Mouse (Mus musculus) cortical plate, adult 2 months (tissue): ENCODE data around the gene Prr15. TPM values are rescaled to one million over a fixed set of nuclear protein-coding genes. Genes with fewer than 3 reads are reported as not detected.

Source experiments
- H3K27ac ChIP-seq: fragments of 200-500 bp; 2 replicates; pipeline ENCODE4 v1.5.1; 2012; ENCODE audit warnings: low read length, control low read depth, inconsistent platforms; ENCODE audit not compliant: insufficient read depth
- H3K4me1 ChIP-seq: fragments of 200-500 bp; 2 replicates; pipeline ENCODE4 v1.6.1; 2011; ENCODE audit warnings: low read length; ENCODE audit not compliant: control insufficient read depth, insufficient read depth
- H3K4me3 ChIP-seq: fragments of 200-500 bp; 2 replicates; pipeline ENCODE4 v1.5.1; 2011; ENCODE audit warnings: mild to moderate bottlenecking, low read length, control low read depth; ENCODE audit not compliant: insufficient read depth
- CTCF ChIP-seq: fragments of 200-500 bp; IDR thresholded peaks from 2 replicates; pipeline ENCODE4 v1.5.1; 2011; ENCODE audit warnings: mild to moderate bottlenecking, control low read depth, low read length; ENCODE audit not compliant: insufficient read depth; ENCODE audit errors: extremely low read depth
- POLR2A ChIP-seq: fragments of 200-500 bp; IDR thresholded peaks from 2 replicates; pipeline ENCODE4 v1.6.1; 2011; ENCODE audit warnings: mild to moderate bottlenecking, low read length, control low read depth; ENCODE audit not compliant: insufficient read depth; ENCODE audit errors: extremely low read depth
- polyA plus RNA-seq: library from polyadenylated mRNA; depleted of rRNA; stranded (reverse); fragments of >200 nt; gene quantifications from 2 replicates; pipeline ENCODE4 v1.2.3, GENCODE M21; 2012

Prr15 gene
- polyA plus RNA-seq, 1 experiment, result 1.1 TPM

DNA sequence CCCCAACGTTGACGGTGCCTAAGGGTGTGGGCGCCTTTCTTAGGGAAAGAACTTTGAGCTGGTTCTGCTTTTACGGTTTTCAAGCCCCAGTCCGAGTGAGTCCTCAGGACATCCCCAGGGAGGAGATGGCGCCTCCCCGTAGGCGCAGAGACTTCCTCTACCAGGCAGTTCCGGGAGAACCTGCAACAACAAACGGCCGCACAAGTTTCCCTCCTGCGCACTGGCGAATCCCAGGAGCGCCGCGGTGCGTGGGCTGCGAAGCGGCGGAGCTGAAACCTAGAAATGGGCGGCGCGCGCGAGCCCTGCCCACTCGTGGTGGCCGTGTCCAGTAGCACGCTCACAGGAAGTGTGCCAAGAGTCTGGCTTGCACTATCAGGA is 2.0 kb downstream of the Prr15 start:
- Histone ChIP-seq H3K4me1 (no peaks in the 10 kb centered on the region; the same call in 1 of the 2 replicates), H3K4me3 (peak overlapping the region; percentile 74), H3K27ac (no peak overlapping the region)
- TF ChIP-seq POLR2A (no peak), CTCF (no peak)

DNA sequence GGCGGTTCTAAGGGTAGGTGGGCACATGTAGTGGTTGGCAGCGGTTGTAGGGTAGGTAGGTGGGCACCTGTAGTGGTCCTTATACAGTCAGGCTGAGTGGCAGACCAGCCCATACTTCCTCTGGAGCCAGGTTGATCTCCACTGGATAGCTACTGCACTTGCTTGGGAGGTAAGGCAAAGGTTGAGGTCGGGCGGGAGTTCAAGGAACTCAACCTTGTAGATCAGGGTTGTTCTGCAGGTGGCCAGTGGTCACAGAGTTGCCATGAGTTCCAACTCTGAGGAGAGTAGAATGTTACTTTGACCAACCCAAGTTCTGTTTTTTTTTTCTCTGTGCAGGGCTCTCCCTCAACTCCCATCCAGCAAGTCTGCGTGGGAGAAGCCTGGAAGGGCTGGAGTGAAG is 3.1 kb downstream of the Prr15 start:
- H3K4me3 ChIP-seq, result no peak overlapping the region
- H3K27ac ChIP-seq, result no peak overlapping the region
- H3K4me1 ChIP-seq, result no peaks in the 10 kb centered on the region; the same call in 1 of the 2 replicates
- no peak for TF ChIP-seq CTCF
- no peak for TF ChIP-seq POLR2A

DNA sequence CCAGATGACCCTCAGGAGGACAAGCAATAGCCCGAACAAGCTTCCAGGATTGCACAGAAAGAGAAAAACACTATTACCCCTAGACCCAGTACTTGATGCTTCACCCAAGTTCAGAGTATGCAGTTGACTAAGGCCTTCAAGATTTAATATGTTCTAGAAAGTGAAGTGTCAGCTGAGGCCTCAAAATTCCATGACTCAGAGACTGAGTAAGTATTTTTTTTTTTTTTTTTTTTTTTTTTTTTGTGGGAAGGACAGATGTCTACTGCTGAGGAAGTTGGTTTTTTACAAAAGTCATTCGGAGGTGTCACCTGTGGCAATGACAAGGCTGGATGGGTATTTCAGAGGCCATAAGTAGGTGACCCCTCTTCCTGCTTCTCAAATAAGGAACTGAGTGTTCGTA is 4.0 kb downstream of the Prr15 start:
- TF ChIP-seq CTCF (no peak), POLR2A (no peak)
- Histone ChIP-seq H3K27ac (no peak overlapping the region), H3K4me1 (no peaks in the 10 kb centered on the region; the same call in 1 of the 2 replicates), H3K4me3 (no peak overlapping the region)

DNA sequence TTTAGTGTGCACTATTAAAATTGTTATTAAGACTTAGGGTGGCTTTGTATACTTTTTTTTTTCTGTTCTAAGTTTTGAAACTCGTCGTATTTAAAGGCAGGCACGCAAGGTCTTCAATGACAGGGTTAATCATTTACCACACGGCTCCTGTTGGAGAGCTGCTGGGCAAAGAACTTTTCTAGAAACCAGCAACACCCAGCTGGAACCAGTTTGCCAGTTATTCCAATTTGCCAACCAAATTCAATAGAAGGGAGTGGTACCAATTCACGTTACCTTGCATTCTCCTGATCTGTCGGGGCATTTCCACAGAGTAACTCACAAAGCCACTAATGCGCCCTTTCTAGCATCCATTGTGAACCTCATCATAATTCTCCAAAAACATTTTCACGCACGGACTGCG is 4.5 kb downstream of the Prr15 start:
- TF ChIP-seq CTCF, result no peak
- no peak for TF ChIP-seq POLR2A
- H3K27ac ChIP-seq, result no peak overlapping the region
- no peak overlapping the region for H3K4me3 ChIP-seq
- no peaks in the 10 kb centered on the region; the same call in 1 of the 2 replicates for H3K4me1 ChIP-seq

DNA sequence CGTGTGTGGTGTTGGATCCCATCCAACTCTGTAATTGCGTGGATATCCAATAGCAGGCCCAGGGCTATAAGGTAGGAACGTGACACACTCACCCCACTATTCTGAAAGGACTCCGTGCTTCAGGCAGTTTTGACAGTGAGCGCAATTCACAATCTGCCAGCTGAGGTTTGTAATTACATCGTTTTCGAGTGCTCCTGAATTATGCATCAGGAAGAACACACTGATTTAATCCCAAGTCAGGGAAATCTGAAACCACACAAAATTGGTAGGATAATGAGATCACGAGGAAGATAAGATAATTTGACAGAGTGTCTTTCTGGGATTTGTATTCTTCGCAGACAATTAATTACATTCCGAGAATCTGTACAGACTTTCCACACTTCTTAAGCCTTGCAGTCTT is 6.1 kb downstream of the Prr15 start:
- Histone ChIP-seq H3K4me3 (no peak overlapping the region), H3K4me1 (no peaks in the 10 kb centered on the region), H3K27ac (no peak overlapping the region)
- no peak for TF ChIP-seq POLR2A
- TF ChIP-seq CTCF, result no peak

DNA sequence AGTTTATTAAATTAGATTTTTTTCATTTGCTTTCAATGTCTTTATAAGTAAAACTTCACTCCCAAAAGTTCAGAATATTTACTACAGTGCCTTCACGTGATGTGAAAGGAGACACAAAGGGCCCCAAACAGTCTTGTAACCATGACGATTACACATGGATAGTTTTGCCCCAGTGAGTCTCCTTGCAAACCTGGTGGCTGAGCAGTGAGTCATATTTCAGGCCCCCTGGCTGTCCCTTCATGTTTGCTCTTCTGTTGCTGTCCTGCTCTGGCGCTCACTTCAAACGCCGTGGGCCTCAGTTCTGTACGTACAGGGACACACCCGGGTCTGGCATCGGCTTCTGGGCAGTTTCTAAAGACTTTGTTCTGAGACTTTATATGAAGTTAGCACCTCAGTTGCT is 6.6 kb downstream of the Prr15 start:
- no peak overlapping the region for H3K4me3 ChIP-seq
- H3K4me1 ChIP-seq, result no peaks in the 10 kb centered on the region
- no peak for TF ChIP-seq POLR2A
- TF ChIP-seq CTCF, result no peak
- H3K27ac ChIP-seq, result no peak overlapping the region

DNA sequence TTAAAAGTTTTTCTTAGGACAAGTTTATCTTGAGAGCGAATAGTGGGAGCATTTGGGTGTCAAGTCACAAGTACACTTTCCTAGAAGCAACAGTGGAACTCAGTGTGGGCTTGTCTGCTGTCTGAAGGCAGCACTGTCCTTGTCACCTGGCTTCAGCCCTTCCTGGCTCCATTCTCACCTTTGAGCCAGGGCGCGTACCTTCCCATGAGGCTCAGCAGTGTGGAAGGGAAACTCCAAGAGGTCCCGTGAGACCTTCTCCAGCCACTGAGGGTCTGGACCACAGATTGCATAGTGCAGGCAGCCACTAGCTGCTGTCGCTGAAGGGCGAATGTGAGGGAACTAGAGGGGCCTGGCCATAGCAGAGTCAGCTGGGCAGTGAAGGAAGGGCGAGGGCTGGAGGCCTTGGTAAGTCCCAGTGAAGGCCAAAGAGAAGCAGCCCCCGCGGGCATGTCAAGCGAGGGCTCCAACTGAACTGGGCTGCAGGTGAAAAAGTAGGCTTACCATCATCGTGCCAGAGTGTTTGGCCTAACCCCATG is 7.5 kb downstream of the Prr15 start:
- H3K27ac ChIP-seq, result no peak overlapping the region
- no peak for TF ChIP-seq POLR2A
- no peak for TF ChIP-seq CTCF
- no peak overlapping the region for H3K4me3 ChIP-seq
- H3K4me1 ChIP-seq, result no peaks in the 10 kb centered on the region

DNA sequence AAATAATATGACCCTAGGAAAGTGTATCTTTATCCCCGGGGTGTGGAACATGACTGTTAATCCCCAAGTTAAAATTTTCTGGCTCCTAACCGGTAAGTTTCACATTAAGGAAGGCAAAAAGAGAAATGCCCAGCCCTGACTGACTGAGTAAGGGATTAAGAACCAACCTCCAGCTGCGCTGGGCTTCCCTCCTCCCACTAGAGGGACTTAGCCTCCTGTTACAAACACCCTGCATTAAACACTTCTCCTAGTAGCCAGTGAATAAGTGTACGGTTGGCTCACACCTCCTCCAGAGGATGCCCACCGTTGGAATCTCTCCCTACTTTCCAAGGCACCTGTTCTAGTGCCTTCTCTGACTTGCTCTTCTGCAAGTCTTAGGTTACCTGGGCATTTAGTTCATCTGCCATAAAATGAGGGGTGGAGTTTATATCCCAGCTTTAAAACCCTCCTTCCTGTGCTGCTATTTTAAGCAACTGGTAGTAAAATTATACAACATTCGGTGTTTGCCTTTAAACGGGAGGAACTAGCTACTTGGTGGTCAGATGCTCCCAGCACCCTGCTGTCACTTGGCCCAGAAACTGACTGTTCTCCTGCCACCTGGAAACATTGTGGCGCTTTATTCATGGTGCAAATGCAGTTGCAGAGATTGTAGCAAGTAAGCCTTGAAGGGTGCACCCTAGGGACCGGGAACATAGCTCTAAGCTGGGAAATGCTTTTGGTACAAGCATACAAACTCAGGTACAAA is 8.2 kb downstream of the Prr15 start:
- Histone ChIP-seq H3K4me3 (no peak overlapping the region), H3K27ac (no peak overlapping the region), H3K4me1 (no peaks in the 10 kb centered on the region)
- TF ChIP-seq CTCF, result no peak
- no peak for TF ChIP-seq POLR2A

DNA sequence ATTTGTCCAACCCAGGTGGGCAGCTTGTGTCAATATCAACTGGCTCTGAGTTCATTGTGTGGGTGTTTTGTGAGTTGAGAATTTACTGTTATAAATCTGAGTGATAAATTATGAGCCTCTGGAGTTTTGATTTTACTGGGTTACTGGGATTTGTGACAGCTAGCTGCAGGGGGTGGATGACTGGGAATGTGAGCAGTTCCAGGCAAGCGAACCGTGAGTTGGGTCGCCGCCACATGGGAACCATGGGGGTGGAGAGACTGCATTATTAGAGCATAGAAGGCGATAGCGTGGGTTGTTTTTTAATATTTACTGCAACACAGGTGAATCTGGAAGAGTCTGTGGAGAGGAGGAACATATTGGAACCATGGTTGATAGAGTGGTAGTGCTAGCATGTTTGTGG is 11.7 kb downstream of the Prr15 start:
- H3K4me1 ChIP-seq, result no peaks in the 10 kb centered on the region
- TF ChIP-seq CTCF (no peak), POLR2A (no peak)
- no peak overlapping the region for H3K4me3 ChIP-seq
- H3K27ac ChIP-seq, result no peak overlapping the region

DNA sequence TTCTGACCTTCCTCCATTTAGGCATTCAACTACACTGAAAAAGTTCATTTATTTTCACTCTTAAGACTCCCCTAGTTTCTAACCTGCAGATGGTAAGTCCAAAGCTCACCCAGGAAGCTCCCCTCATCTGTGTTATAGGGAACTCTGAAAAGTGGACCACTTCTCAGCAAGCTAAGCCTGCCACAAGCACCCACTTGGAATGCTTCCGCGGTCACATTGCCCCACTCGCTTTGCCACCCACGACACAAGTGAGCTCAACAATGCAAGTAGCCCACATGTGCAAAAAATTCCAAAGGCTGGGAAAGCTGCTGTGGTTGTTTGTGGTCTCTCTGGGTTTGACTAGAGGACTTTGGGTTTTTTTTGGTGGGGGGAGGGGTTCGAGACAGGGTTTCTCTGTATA is 15.5 kb downstream of the Prr15 start:
- Histone ChIP-seq H3K4me1 (no peaks in the 10 kb centered on the region), H3K27ac (no peak overlapping the region), H3K4me3 (no peak overlapping the region)
- no peak for TF ChIP-seq POLR2A
- TF ChIP-seq CTCF, result no peak

DNA sequence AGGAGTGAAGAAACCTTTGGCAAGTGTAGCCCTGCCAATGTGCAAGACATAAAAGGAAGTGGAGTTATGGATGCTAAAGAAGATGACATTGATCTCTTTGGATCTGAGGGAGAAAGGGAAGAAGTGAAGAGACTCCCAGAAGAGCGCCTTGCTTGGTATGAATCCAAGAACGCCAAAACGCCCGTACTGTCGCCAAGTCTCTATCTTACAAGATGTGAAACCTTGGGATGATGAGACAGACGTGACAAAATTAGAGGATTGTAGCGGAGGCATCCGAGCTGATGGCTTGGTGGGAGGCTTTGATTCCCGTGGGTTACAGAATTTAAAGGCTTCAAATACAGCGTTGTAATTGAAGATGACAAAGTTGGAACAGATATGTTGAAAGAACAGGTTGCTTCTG is 16.6 kb downstream of the Prr15 start:
- Histone ChIP-seq H3K4me1 (no peaks in the 10 kb centered on the region), H3K27ac (no peak overlapping the region), H3K4me3 (no peak overlapping the region)
- no peak for TF ChIP-seq CTCF
- TF ChIP-seq POLR2A, result no peak
